Mouse (Mus musculus) intestine, postnatal 0 days (tissue): ENCODE measurements around the gene Olfr750. TPM values are rescaled to one million over a fixed set of nuclear protein-coding genes. Genes with fewer than 3 reads are reported as not detected.
"Not testable (repeated sequence)": the region's sequence is repeated elsewhere in the genome, so short reads cannot be mapped to it uniquely, and the experiment has no call there.

Experiments used
- ATAC-seq: fragments of 200-750 bp; cut with Nextera tagmentation; 2 replicates; pipeline ENCODE4 v1.8.0; 2017; ENCODE audit warnings: mild to moderate bottlenecking, moderate TSS enrichment, moderate library complexity
- H3K27ac ChIP-seq: fragments of 300-500 bp; sonication (generic); 2 replicates; pipeline ENCODE4 v1.5.1; 2014; ENCODE audit warnings: mild to moderate bottlenecking, low read depth, low read length, moderate library complexity
- H3K27me3 ChIP-seq: fragments of 300-500 bp; sonication (generic); replicated peaks from 2 replicates; pipeline ENCODE4 v1.6.1; 2014; ENCODE audit warnings: low read length, mixed read lengths; ENCODE audit not compliant: control insufficient read depth, insufficient read depth
- H3K36me3 ChIP-seq: fragments of 300-500 bp; sonication (generic); 2 replicates; pipeline ENCODE4 v1.6.1; 2014; ENCODE audit warnings: mild to moderate bottlenecking, moderate library complexity; ENCODE audit not compliant: control insufficient read depth, insufficient read depth
- H3K4me1 ChIP-seq: fragments of 300-500 bp; sonication (generic); replicated peaks from 2 replicates; pipeline ENCODE4 v1.6.1; 2014; ENCODE audit warnings: antibody characterized with exemption, low read length, mixed read lengths; ENCODE audit not compliant: control insufficient read depth, insufficient read depth
- H3K4me2 ChIP-seq: fragments of 300-500 bp; sonication (generic); replicated peaks from 2 replicates; pipeline ENCODE4 v1.6.1; 2014; ENCODE audit warnings: low read depth, mild to moderate bottlenecking, moderate library complexity
- H3K4me3 ChIP-seq: fragments of 300-500 bp; sonication (generic); 2 replicates; pipeline ENCODE4 v1.5.1; 2014; ENCODE audit warnings: low read depth, low read length
- H3K9ac ChIP-seq: fragments of 300-500 bp; sonication (generic); 2 replicates; pipeline ENCODE4 v1.6.1; 2014; ENCODE audit warnings: mild to moderate bottlenecking, low read depth, low read length
- H3K9me3 ChIP-seq: fragments of 300-500 bp; sonication (generic); 2 replicates; pipeline ENCODE4 v1.6.1; 2016; ENCODE audit warnings: mixed run types; ENCODE audit not compliant: control insufficient read depth
- CTCF ChIP-seq: sonication (generic); IDR thresholded peaks from 2 replicates; pipeline ENCODE4 v1.5.1; 2016; ENCODE audit warnings: low read depth, mild to moderate bottlenecking, control low read depth, antibody characterized with exemption, moderate library complexity
- WGBS: fragments of 180-500 bp; shearing (Covaris S2); extraction: QIAGEN DNeasy Blood & Tissue Kit; methylation state at CpG from one replicate; pipeline ENCODE4 v1.1.7; 2014; 5-methylcytosine and 5-hydroxymethylcytosine counted together
- polyA plus RNA-seq: library from polyadenylated mRNA; unstranded; fragments of >200 nt; fragmentation: Nextera tagmentation; extraction: Ambion mirVana; gene quantifications from 2 replicates; pipeline ENCODE4 v1.2.1, GENCODE M21; 2015

Gene Olfr750
- polyA plus RNA-seq, 1 experiment from 2014 or later = not detected

DNA sequence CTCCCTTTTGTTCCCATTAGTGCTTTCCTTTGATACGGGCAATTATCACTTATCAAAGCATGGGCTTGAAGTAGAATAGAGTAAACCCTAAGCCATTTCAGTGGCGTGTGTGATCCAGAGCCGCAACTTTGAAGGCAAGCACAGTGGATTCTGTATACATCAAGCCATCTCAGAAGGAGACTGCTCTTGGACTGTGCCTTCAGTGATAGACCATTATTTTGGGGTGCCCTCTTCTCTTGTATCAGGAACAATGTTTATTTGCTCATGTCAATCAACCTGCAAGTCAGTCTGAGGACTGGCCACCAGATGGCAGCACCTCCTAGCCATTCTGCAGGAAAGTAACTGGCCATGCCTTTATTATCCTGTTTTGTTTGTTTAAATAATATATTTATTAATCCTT lies 29.0 kb upstream of the Olfr750 start:
- Histone ChIP-seq H3K36me3 (peaks cover 14% of the 10 kb centered on the region), H3K9ac (no peak overlapping the region), H3K4me3 (no peak overlapping the region), H3K27me3 (no peaks in the 10 kb centered on the region), H3K9me3 (no peaks in the 10 kb centered on the region), H3K27ac (no peak overlapping the region), H3K4me2 (no peak overlapping the region), H3K4me1 (no peaks in the 10 kb centered on the region)
- peak; percentile 83 for TF ChIP-seq CTCF
- WGBS = 61% methylated on average over 3 of the region's 3 CpGs
- ATAC-seq = no peak

DNA sequence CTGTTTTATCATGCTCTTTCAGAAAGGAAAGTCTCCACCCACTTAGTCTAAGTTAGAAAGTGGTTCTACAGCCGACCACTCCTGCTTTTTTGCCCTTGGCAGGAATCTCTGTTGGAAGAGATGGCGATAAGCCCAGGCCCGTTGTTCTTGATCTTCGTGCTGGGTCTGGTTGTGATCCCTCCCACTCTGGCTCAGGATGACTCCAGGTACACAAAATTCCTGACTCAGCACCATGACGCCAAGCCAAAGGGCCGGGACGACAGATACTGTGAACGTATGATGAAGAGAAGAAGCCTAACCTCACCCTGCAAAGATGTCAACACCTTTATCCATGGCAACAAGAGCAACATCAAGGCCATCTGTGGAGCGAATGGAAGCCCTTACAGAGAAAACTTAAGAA lies 27.0 kb upstream of the Olfr750 start:
- ATAC-seq = no peak
- H3K27ac ChIP-seq = no peak overlapping the region

DNA sequence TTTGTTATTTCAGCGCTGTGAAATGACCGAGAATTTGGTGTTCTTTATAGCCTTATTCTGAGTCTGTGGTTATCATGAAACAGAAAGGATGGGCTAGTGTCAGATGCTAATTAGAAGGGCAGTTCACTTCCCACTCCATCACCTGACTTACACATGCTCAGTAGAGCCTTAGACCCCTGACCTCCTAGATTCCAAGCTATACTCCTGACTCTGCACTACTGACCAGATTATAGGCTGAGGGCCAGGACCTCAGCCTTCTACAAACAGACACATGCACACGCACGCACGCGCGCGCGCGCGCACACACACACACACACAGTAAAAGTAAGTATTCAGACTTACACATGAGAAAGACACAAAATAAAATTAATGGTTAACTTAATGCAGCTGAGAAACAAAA lies 24.7 kb upstream of the Olfr750 start:
- Histone ChIP-seq H3K9me3 (no peaks in the 10 kb centered on the region), H3K27ac (no peak overlapping the region), H3K27me3 (no peaks in the 10 kb centered on the region), H3K36me3 (peaks cover 3% of the 10 kb centered on the region; the same call in 1 of the 2 replicates), H3K4me2 (peak overlapping the region; percentile 54), H3K9ac (no peak overlapping the region), H3K4me1 (no peaks in the 10 kb centered on the region; the same call in 1 of the 2 replicates), H3K4me3 (no peak overlapping the region)
- TF ChIP-seq CTCF = no peak
- 85% methylated on average over 11 of the region's 11 CpGs for WGBS
- ATAC-seq = no peak

More for the DNA sequence above, 27.0 kb upstream of the Olfr750 start:
- H3K4me2 ChIP-seq = no peak overlapping the region
- H3K36me3 ChIP-seq = peaks cover 14% of the 10 kb centered on the region
- H3K9ac ChIP-seq = no peak overlapping the region
- no peak for TF ChIP-seq CTCF
- no peaks in the 10 kb centered on the region for H3K9me3 ChIP-seq
- H3K4me1 ChIP-seq = no peaks in the 10 kb centered on the region
- no peak overlapping the region for H3K4me3 ChIP-seq
- 48% methylated on average over 9 of the region's 9 CpGs for WGBS
- no peaks in the 10 kb centered on the region for H3K27me3 ChIP-seq

DNA sequence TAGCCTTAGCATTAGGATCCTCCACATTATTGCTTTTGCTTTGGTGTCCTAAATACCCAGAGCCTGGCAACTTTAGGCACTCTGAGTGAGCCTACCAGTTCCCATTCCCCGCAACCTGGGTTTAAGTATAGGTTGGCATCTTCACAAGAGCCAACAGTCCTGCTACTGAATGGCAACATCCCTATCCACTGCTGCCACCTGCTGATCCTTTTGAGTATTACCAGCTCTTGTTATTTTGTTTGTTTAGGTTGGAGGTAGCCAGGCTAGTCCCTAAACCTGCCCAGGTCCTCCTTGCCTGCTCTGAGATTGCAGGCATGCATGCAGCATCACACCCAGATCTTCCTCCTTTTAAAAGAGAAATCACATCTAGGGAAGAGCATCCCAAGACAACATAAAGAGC lies 24.1 kb upstream of the Olfr750 start:
- WGBS = 20% methylated on average over 1 of the region's 1 CpGs
- H3K4me3 ChIP-seq = 0 out of 2 replicates have a peak overlapping the region, but pooled peaks have one; percentile 2
- H3K4me1 ChIP-seq, H3K36me3 ChIP-seq, H3K27ac ChIP-seq, H3K27me3 ChIP-seq, H3K9me3 ChIP-seq, H3K9ac ChIP-seq: not testable (repeated sequence)
- ATAC-seq = 0 out of 2 replicates have a peak, but pooled peaks have one; percentile 14
- peak; percentile 81 for TF ChIP-seq CTCF
- H3K4me2 ChIP-seq = peak overlapping the region; percentile 54

DNA sequence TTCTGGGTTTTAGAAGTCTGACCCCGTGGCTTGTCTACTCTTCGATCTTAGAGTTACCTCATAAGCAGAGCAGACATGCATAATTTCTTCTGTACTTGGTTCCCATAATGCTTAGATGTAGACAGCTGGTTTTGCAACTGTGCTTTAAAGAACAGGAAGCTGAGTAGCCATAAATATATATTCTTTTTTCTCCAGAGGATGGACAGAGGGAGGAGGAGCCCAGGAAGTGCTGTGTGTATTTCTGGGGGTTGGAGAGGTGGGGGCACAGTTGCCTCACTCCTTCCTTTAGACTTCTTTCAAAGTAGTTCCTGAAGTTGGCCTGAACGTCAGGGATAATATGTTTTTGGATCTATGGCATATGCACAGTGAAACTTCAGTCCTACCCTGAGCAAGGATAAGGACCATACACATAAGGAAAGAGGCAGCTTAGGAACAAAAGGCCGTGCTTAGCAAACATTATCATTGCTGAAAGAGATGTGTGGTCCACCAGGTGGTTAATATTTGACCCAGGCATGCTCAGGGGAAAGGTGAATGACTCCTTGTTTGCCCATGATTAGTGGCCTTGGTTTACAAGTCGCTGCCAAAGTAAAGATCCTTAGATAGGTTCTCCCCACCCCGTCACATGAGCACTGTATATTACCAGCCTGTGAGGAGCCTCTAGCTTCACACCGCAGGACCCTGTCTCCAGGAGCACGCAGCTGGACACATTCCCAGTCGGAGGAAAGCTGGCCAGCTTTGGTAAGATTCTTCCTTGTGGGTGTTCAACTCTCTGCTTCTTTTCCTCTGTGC lies 21.7 kb upstream of the Olfr750 start:
- H3K27me3 ChIP-seq = no peaks in the 10 kb centered on the region
- peak overlapping the region; percentile 31 for H3K4me3 ChIP-seq
- no peaks in the 10 kb centered on the region for H3K36me3 ChIP-seq
- H3K4me2 ChIP-seq = peak overlapping the region; percentile 54
- H3K9me3 ChIP-seq = no peaks in the 10 kb centered on the region
- H3K9ac ChIP-seq = no peak overlapping the region
- ATAC-seq = peak; percentile 83
- peak overlapping the region; percentile 30 for H3K27ac ChIP-seq
- no peaks in the 10 kb centered on the region; the same call in 1 of the 2 replicates for H3K4me1 ChIP-seq
- 16% methylated on average over 9 of the region's 9 CpGs for WGBS
- no peak for TF ChIP-seq CTCF

DNA sequence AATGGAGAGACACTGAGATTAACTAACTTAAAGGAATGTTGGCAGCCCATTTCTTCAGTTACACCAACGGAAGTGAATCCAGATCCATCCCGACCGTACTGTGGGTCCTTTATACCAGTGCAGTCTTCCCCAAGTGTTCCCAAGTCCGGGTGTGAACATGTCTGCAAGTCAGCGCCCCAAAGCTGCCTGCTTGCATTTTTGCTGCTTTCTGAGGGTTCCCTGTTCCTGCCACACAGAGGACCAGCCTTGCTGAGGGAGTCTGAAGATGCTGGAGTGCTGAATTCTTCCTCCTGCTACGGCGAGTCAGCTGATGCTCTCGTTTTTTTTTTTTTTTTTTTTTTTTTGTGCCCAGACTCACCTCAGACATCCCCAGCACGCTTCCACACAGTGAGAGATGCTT lies 20.7 kb upstream of the Olfr750 start:
- H3K9ac ChIP-seq = no peak overlapping the region
- TF ChIP-seq CTCF = no peak
- 72% methylated on average over 8 of the region's 9 CpGs for WGBS

More for the DNA sequence above, 20.7 kb upstream of the Olfr750 start:
- no peak for ATAC-seq
- no peak overlapping the region for H3K4me3 ChIP-seq
- no peak overlapping the region for H3K4me2 ChIP-seq
- H3K4me1 ChIP-seq = no peaks in the 10 kb centered on the region; the same call in 1 of the 2 replicates
- no peak overlapping the region for H3K27ac ChIP-seq
- H3K9me3 ChIP-seq = no peaks in the 10 kb centered on the region
- no peaks in the 10 kb centered on the region for H3K27me3 ChIP-seq
- H3K36me3 ChIP-seq = no peaks in the 10 kb centered on the region
